In genomic region chr11:5819223-5819622, GRCm38 (mm10) we compare ENCODE assay signal across 39 mouse cellular contexts. TPM values are rescaled to one million over a fixed set of nuclear protein-coding genes. Genes with fewer than 3 reads are reported as not detected.
"Had no signal": no experiment of that assay in that cellular context is flagged by ENCODE, and none has a peak within 500 bp of the region (broad histone marks: within the 10 kb centered on the region; RNA-seq: fewer than 3 reads in every experiment).

No protein-coding gene starts in this region.

- H3K4me1 ChIP-seq: limb, embryonic 10.5 days; limb, embryonic 12.5 days; limb, embryonic 13.5 days; limb, embryonic 15.5 days; liver, embryonic 12.5 days; liver, embryonic 13.5 days; liver, embryonic 15.5 days; lung, embryonic 15.5 days; megakaryocyte, embryonic 14.5 days; midbrain, embryonic 10.5 days; midbrain, embryonic 12.5 days; midbrain, embryonic 13.5 days; midbrain, embryonic 15.5 days; neural tube, embryonic 12.5 days; neural tube, embryonic 13.5 days had no signal

- H3K27me3 ChIP-seq: limb, embryonic 12.5 days; limb, embryonic 13.5 days; limb, embryonic 15.5 days; liver, embryonic 12.5 days; liver, embryonic 13.5 days; liver, embryonic 15.5 days; lung, embryonic 15.5 days; midbrain, embryonic 12.5 days; midbrain, embryonic 13.5 days; midbrain, embryonic 15.5 days; neural tube, embryonic 12.5 days; neural tube, embryonic 13.5 days had no signal

- DNase-seq: left cerebral cortex, postnatal 4 days; liver; liver, embryonic 13.5 days; liver, postnatal 0 days; lung, adult 18-20 months; lung, adult 2 months; lung, embryonic 14.5 days; lung, postnatal 10 days; lung, postnatal 14 days; lung, postnatal 36 days; lung, postnatal 4 days; midbrain, embryonic 14.5 days had no signal

- H3K9me3 ChIP-seq: limb, embryonic 10.5 days; limb, embryonic 12.5 days; limb, embryonic 13.5 days; limb, embryonic 15.5 days; liver, embryonic 12.5 days; liver, embryonic 13.5 days; liver, embryonic 15.5 days; lung, embryonic 15.5 days; midbrain, embryonic 10.5 days; midbrain, embryonic 12.5 days; midbrain, embryonic 13.5 days; midbrain, embryonic 15.5 days; neural tube, embryonic 12.5 days; neural tube, embryonic 13.5 days had no signal

- H3K9ac ChIP-seq: limb, embryonic 12.5 days; limb, embryonic 13.5 days; limb, embryonic 15.5 days; liver, embryonic 12.5 days; liver, embryonic 13.5 days; liver, embryonic 14.5 days; liver, embryonic 15.5 days; liver, postnatal 0 days; lung, embryonic 14.5 days; lung, embryonic 15.5 days; midbrain, embryonic 12.5 days; midbrain, embryonic 13.5 days; midbrain, embryonic 15.5 days; neural tube, embryonic 12.5 days; neural tube, embryonic 13.5 days had no signal

- H3K4me3 ChIP-seq: limb, embryonic 10.5 days; limb, embryonic 12.5 days; limb, embryonic 13.5 days; limb, embryonic 15.5 days; liver, embryonic 12.5 days; liver, embryonic 13.5 days; liver, embryonic 15.5 days; lung, embryonic 15.5 days; megakaryocyte, embryonic 14.5 days; midbrain, embryonic 10.5 days; midbrain, embryonic 12.5 days; midbrain, embryonic 13.5 days; midbrain, embryonic 15.5 days; myocyte; neural tube, embryonic 12.5 days; neural tube, embryonic 13.5 days had no signal

- H3K36me3 ChIP-seq: limb, embryonic 10.5 days; limb, embryonic 12.5 days; limb, embryonic 13.5 days; limb, embryonic 15.5 days; liver, embryonic 12.5 days; liver, embryonic 13.5 days; liver, embryonic 15.5 days; lung, embryonic 15.5 days; midbrain, embryonic 10.5 days; midbrain, embryonic 12.5 days; midbrain, embryonic 13.5 days; midbrain, embryonic 15.5 days; neural tube, embryonic 12.5 days; neural tube, embryonic 13.5 days had no signal

- H3K27ac ChIP-seq: limb, embryonic 10.5 days; limb, embryonic 12.5 days; limb, embryonic 13.5 days; limb, embryonic 15.5 days; liver, embryonic 12.5 days; liver, embryonic 13.5 days; liver, embryonic 14.5 days; liver, embryonic 15.5 days; lung, embryonic 15.5 days; macrophage; midbrain, embryonic 10.5 days; midbrain, embryonic 12.5 days; midbrain, embryonic 13.5 days; midbrain, embryonic 15.5 days; neural tube, embryonic 12.5 days; neural tube, embryonic 13.5 days had no signal

- H3K4me2 ChIP-seq: limb, embryonic 12.5 days; limb, embryonic 13.5 days; limb, embryonic 15.5 days; liver, embryonic 11.5 days; liver, embryonic 12.5 days; liver, embryonic 13.5 days; liver, embryonic 15.5 days; lung, embryonic 14.5 days; lung, embryonic 15.5 days; midbrain, embryonic 11.5 days; midbrain, embryonic 12.5 days; midbrain, embryonic 13.5 days; midbrain, embryonic 15.5 days; neural tube, embryonic 12.5 days; neural tube, embryonic 13.5 days had no signal

- ATAC-seq: liver, embryonic 12.5 days; liver, postnatal 0 days; lung, postnatal 0 days; midbrain, embryonic 13.5 days; midbrain, embryonic 15.5 days; midbrain, embryonic 16.5 days had no signal

RNA-seq across cellular contexts. Expression of gene Pgam2, which starts 15.7 kb away (rescaled TPM):
- total RNA-seq: megakaryocyte progenitor cell, adult 5-6 weeks; megakaryocyte, adult 5-6 weeks; midbrain, postnatal 0 days had no signal
- polyA plus RNA-seq: liver, adult 2 months; macrophage had no signal

RNA-seq across cellular contexts. Expression of gene Aebp1, which starts 42.5 kb away (rescaled TPM):
- total RNA-seq: megakaryocyte progenitor cell, adult 5-6 weeks; megakaryocyte-erythroid progenitor cell, adult 5-6 weeks; monocyte, adult 5-6 weeks had no signal
